Mouse (Mus musculus) bone marrow, adult 2 months (tissue): ENCODE results near the gene Gas6.

ENCODE experiments used
- CTCF ChIP-seq: fragments of 200-500 bp; IDR thresholded peaks from 2 replicates; pipeline ENCODE4 v1.5.1; 2011; ENCODE audit warnings: low read length, control low read depth; ENCODE audit not compliant: control insufficient read depth, insufficient read depth
- POLR2A ChIP-seq: fragments of 200-500 bp; IDR thresholded peaks from 2 replicates; pipeline ENCODE4 v1.6.1; 2011; ENCODE audit warnings: low read depth, mild to moderate bottlenecking, control low read depth, low read length, borderline replicate concordance; ENCODE audit not compliant: control insufficient read depth

- TF ChIP-seq CTCF (no peak), POLR2A (no peak)
Measured at GRCm38 (mm10) chr8:13530941-13531340, 36.7 kb upstream of the Gas6 start.
